Mouse (Mus musculus) limb, embryonic 14.5 days (tissue): ENCODE results near the gene Stox2. TPM values are rescaled to one million over a fixed set of nuclear protein-coding genes. Genes with fewer than 3 reads are reported as not detected.

Source experiments
- ATAC-seq: fragments of 200-750 bp; cut with Nextera tagmentation; 2 replicates; pipeline ENCODE4 v1.8.0; 2017; ENCODE audit warnings: low read depth, moderate number of reproducible peaks, moderate TSS enrichment; ENCODE audit not compliant: low FRiP score
- DNase-seq: peaks from one replicate; pipeline ENCODE4 v3.0.0-alpha.2; 2015; ENCODE audit warnings: low spot score
- H3K27ac ChIP-seq: fragments of 300-500 bp; sonication (generic); replicated peaks from 2 replicates; pipeline ENCODE4 v1.5.1; 2014; ENCODE audit warnings: low read depth, mild to moderate bottlenecking, low read length, moderate library complexity, mixed read lengths
- H3K27me3 ChIP-seq: fragments of 300-500 bp; sonication (generic); 2 replicates; pipeline ENCODE4 v1.6.1; 2014; ENCODE audit warnings: low read length, mixed read lengths; ENCODE audit not compliant: control insufficient read depth, insufficient read depth
- H3K36me3 ChIP-seq: fragments of 300-500 bp; sonication (generic); 2 replicates; pipeline ENCODE4 v1.6.1; 2014; ENCODE audit warnings: mild to moderate bottlenecking, low read length, moderate library complexity, mixed read lengths; ENCODE audit not compliant: control insufficient read depth, insufficient read depth
- H3K4me1 ChIP-seq: fragments of 300-500 bp; sonication (generic); 2 replicates; pipeline ENCODE4 v1.6.1; 2014; ENCODE audit warnings: antibody characterized with exemption, low read length, mixed read lengths; ENCODE audit not compliant: control insufficient read depth, insufficient read depth
- H3K4me2 ChIP-seq: fragments of 300-500 bp; sonication (generic); replicated peaks from 2 replicates; pipeline ENCODE4 v1.6.1; 2014; ENCODE audit warnings: low read depth, mild to moderate bottlenecking, low read length, moderate library complexity; ENCODE audit not compliant: severe bottlenecking
- H3K4me3 ChIP-seq: fragments of 300-500 bp; sonication (generic); replicated peaks from 2 replicates; pipeline ENCODE4 v1.5.1; 2014; ENCODE audit warnings: low read length
- H3K9ac ChIP-seq: fragments of 300-500 bp; sonication (generic); 2 replicates; pipeline ENCODE4 v1.6.1; 2014; ENCODE audit warnings: mild to moderate bottlenecking, low read depth, low read length, moderate library complexity; ENCODE audit not compliant: severe bottlenecking
- H3K9me3 ChIP-seq: fragments of 300-500 bp; sonication (generic); 2 replicates; pipeline ENCODE4 v1.6.1; 2016; ENCODE audit warnings: low read length; ENCODE audit not compliant: control insufficient read depth
- POLR2A ChIP-seq: fragments of 200-500 bp; IDR thresholded peaks from 2 replicates; pipeline ENCODE4 v1.8.0; 2012; ENCODE audit warnings: inconsistent platforms, mild to moderate bottlenecking, moderate library complexity, borderline replicate concordance; ENCODE audit not compliant: insufficient read depth, insufficient read length; ENCODE audit errors: extremely low read depth
- WGBS: fragments of 180-500 bp; shearing (Covaris S2); extraction: QIAGEN DNeasy Blood & Tissue Kit; methylation state at CpG from one replicate; pipeline ENCODE4 v1.1.7; 2014; 5-methylcytosine and 5-hydroxymethylcytosine counted together
- polyA plus RNA-seq, 2 experiments: library from polyadenylated mRNA; depleted of rRNA in 1 of 2; stranded (reverse) in 1 of 2; unstranded in 1 of 2; fragments of >200 nt; fragmentation: Nextera tagmentation in 1 of 2; extraction: Ambion mirVana in 1 of 2; gene quantifications; 2 replicates each; pipeline versions ENCODE4 v1.2.1 to v1.2.3; 2012 to 2014

Gene Stox2
- polyA plus RNA-seq, 2 experiments: 12.2 to 17.1 TPM

GRCm38 (mm10) chr8:47404852-47405251 lies 41.3 kb downstream of the Stox2 start:
- WGBS: 93% methylated on average over 1 of the region's 2 CpGs
- H3K9me3 ChIP-seq: no peaks in the 10 kb centered on the region
- no peak for ATAC-seq

GRCm38 (mm10) chr8:47392927-47393326 lies 53.2 kb downstream of the Stox2 start:
- Histone ChIP-seq H3K4me2 (no peak overlapping the region), H3K4me3 (no peak overlapping the region), H3K9ac (no peak overlapping the region), H3K9me3 (no peaks in the 10 kb centered on the region), H3K36me3 (no peaks in the 10 kb centered on the region), H3K27ac (no peak overlapping the region), H3K27me3 (no peaks in the 10 kb centered on the region), H3K4me1 (no peaks in the 10 kb centered on the region)
- no peak for DNase-seq
- no peak for ATAC-seq
- 63% methylated on average over 7 of the region's 7 CpGs for WGBS
- TF ChIP-seq POLR2A: no peak

More at GRCm38 (mm10) chr8:47404852-47405251, 41.3 kb downstream of the Stox2 start:
- Histone ChIP-seq H3K4me2 (no peak overlapping the region), H3K9ac (no peak overlapping the region), H3K4me3 (no peak overlapping the region), H3K27me3 (peaks cover 21% of the 10 kb centered on the region), H3K27ac (no peak overlapping the region), H3K36me3 (no peaks in the 10 kb centered on the region), H3K4me1 (no peaks in the 10 kb centered on the region)
- DNase-seq: no peak
- TF ChIP-seq POLR2A: no peak

GRCm38 (mm10) chr8:47392290-47392689 lies 53.9 kb downstream of the Stox2 start:
- no peak for TF ChIP-seq POLR2A
- Histone ChIP-seq H3K9ac (no peak overlapping the region), H3K27me3 (no peaks in the 10 kb centered on the region), H3K27ac (no peak overlapping the region), H3K4me3 (no peak overlapping the region), H3K4me2 (peak overlapping the region; percentile 15; the same call in 1 of the 2 replicates), H3K9me3 (no peaks in the 10 kb centered on the region), H3K4me1 (no peaks in the 10 kb centered on the region), H3K36me3 (no peaks in the 10 kb centered on the region)
- WGBS: 34% methylated on average over 18 of the region's 18 CpGs
- ATAC-seq (no peak), DNase-seq (no peak)

DNA sequence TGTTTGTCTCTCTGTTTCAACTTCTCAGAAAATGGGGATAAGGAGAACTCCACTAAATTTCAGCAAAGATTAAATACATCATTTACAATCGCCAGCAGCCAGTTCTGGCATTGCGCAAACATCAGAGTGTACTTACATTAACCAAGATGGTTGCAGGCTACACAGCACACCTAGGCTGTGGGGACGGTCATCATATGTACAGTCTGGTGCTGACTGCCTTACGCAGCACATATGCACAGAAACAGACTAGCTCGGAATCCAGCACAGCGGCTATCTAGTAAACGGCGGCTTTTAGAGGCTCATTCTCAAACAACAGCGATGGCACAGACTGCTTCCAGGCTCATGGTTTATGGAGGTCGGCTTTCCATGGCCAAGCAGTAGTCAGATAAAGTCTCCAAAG lies 54.3 kb downstream of the Stox2 start:
- 75% methylated on average over 10 of the region's 10 CpGs for WGBS
- TF ChIP-seq POLR2A: no peak
- Histone ChIP-seq H3K4me2 (no peak overlapping the region), H3K4me3 (no peak overlapping the region), H3K27me3 (no peaks in the 10 kb centered on the region), H3K4me1 (no peaks in the 10 kb centered on the region), H3K9ac (no peak overlapping the region), H3K27ac (no peak overlapping the region), H3K9me3 (no peaks in the 10 kb centered on the region), H3K36me3 (no peaks in the 10 kb centered on the region)
- no peak for DNase-seq
- no peak for ATAC-seq

- DNase-seq (no peak), ATAC-seq (no peak)
- WGBS: 77% methylated on average over 3 of the region's 3 CpGs
- no peaks in the 10 kb centered on the region for H3K27me3 ChIP-seq
- H3K9me3 ChIP-seq: no peaks in the 10 kb centered on the region
- no peak overlapping the region for H3K9ac ChIP-seq
- H3K36me3 ChIP-seq: no peaks in the 10 kb centered on the region
- H3K4me3 ChIP-seq: no peak overlapping the region
- H3K27ac ChIP-seq: no peak overlapping the region
- no peaks in the 10 kb centered on the region for H3K4me1 ChIP-seq
- no peak overlapping the region for H3K4me2 ChIP-seq
- TF ChIP-seq POLR2A: no peak
These were observed 56.7 kb downstream of the Stox2 start for GRCm38 (mm10) chr8:47389430-47389829.

DNA sequence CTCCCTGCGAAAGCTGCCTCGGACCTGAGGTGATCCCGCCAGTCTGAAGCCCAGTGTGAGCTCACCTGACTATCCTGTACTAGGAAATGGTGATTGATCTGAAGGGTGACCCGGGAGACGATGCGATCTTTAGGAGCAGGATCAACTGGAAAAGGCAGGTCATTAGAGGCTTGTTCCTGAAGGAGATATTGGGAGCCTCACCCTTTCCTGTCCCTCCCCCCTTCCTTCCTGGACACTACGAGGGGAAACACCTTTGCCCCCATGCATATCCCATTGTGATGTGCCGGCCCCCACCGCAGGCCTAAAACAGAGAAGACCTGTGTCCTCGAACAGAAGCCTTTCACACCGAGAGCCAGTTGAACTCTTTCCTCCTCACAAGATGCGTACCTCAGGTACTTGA lies 58.0 kb downstream of the Stox2 start:
- WGBS: 73% methylated on average over 12 of the region's 12 CpGs
- no peak overlapping the region for H3K4me3 ChIP-seq
- H3K27ac ChIP-seq: no peak overlapping the region
- no peak for ATAC-seq
- no peaks in the 10 kb centered on the region for H3K9me3 ChIP-seq
- no peaks in the 10 kb centered on the region for H3K36me3 ChIP-seq
- H3K9ac ChIP-seq: no peak overlapping the region
- no peak for TF ChIP-seq POLR2A
- no peak overlapping the region for H3K4me2 ChIP-seq
- H3K27me3 ChIP-seq: no peaks in the 10 kb centered on the region
- no peak for DNase-seq
- no peaks in the 10 kb centered on the region for H3K4me1 ChIP-seq
